Mouse (Mus musculus) hindbrain, postnatal 0 days (tissue): ENCODE measurements around the gene Prc1. TPM values are rescaled to one million over a fixed set of nuclear protein-coding genes. Genes with fewer than 3 reads are reported as not detected.

Source experiments
- ATAC-seq: fragments of 200-750 bp; cut with Nextera tagmentation; 2 replicates; pipeline ENCODE4 v1.8.0; 2017; ENCODE audit warnings: mild to moderate bottlenecking, moderate TSS enrichment, moderate library complexity
- DNase-seq: peaks from one replicate; pipeline ENCODE4 v3.0.0-alpha.2; 2015; ENCODE audit warnings: low spot score
- H3K27ac ChIP-seq: fragments of 300-500 bp; sonication (generic); 2 replicates; pipeline ENCODE4 v1.5.1; 2014; ENCODE audit warnings: mild to moderate bottlenecking
- H3K27me3 ChIP-seq: fragments of 300-500 bp; sonication (generic); 2 replicates; pipeline ENCODE4 v1.6.1; 2014; ENCODE audit warnings: low read length, mixed read lengths; ENCODE audit not compliant: insufficient read depth
- H3K36me3 ChIP-seq: fragments of 300-500 bp; sonication (generic); 2 replicates; pipeline ENCODE4 v1.6.1; 2014; ENCODE audit warnings: low read length, mixed read lengths; ENCODE audit not compliant: insufficient read depth
- H3K4me1 ChIP-seq: fragments of 300-500 bp; sonication (generic); 2 replicates; pipeline ENCODE4 v1.6.1; 2014; ENCODE audit warnings: antibody characterized with exemption, low read length, mixed read lengths; ENCODE audit not compliant: insufficient read depth
- H3K4me2 ChIP-seq: fragments of 300-500 bp; sonication (generic); 2 replicates; pipeline ENCODE4 v1.6.1; 2014; ENCODE audit warnings: low read depth, mild to moderate bottlenecking, low read length, moderate library complexity, mixed read lengths
- H3K4me3 ChIP-seq: fragments of 300-500 bp; sonication (generic); 2 replicates; pipeline ENCODE4 v1.5.1; 2014; ENCODE audit warnings: low read length
- H3K9ac ChIP-seq: fragments of 300-500 bp; sonication (generic); replicated peaks from 2 replicates; pipeline ENCODE4 v1.6.1; 2014; ENCODE audit warnings: mild to moderate bottlenecking, low read length, moderate library complexity, mixed read lengths
- H3K9me3 ChIP-seq: fragments of 300-500 bp; sonication (generic); 2 replicates; pipeline ENCODE4 v1.6.1; 2016; ENCODE audit warnings: low read length, mixed read lengths
- CTCF ChIP-seq: IDR thresholded peaks from 2 replicates; pipeline ENCODE4 v1.5.1; 2016; ENCODE audit warnings: antibody characterized with exemption, control low read depth, low read depth
- WGBS: fragments of 180-500 bp; shearing (Covaris S2); extraction: QIAGEN DNeasy Blood & Tissue Kit; methylation state at CpG from one replicate; pipeline ENCODE4 v1.1.7; 2014; 5-methylcytosine and 5-hydroxymethylcytosine counted together
- polyA plus RNA-seq: library from polyadenylated mRNA; unstranded; fragments of >200 nt; fragmentation: Nextera tagmentation; extraction: Ambion mirVana; gene quantifications from 2 replicates; pipeline ENCODE4 v1.2.1, GENCODE M21; 2015
- total RNA-seq: library from RNA; depleted of rRNA; stranded (reverse); fragments of >200 nt; gene quantifications from 2 replicates; pipeline ENCODE4 v1.2.3, GENCODE M21; 2014

The Prc1 gene
- total and polyA plus RNA-seq, 2 experiments from 2014 or later, result 24.6 to 32.9 TPM

GRCm38 (mm10) chr7:80325292-80325868 lies 31.1 kb downstream of the Prc1 start:
- ATAC-seq, result no peak
- Histone ChIP-seq H3K9me3 (no peaks in the 10 kb centered on the region), H3K27me3 (no peaks in the 10 kb centered on the region), H3K4me2 (no peak overlapping the region), H3K4me1 (peaks cover 7% of the 10 kb centered on the region; the same call in 1 of the 2 replicates), H3K36me3 (peaks cover 52% of the 10 kb centered on the region), H3K9ac (no peak overlapping the region), H3K4me3 (no peak overlapping the region), H3K27ac (peak overlapping the region; percentile 36; the same call in 1 of the 2 replicates)
- DNase-seq, result no peak
- 97% methylated on average over 16 of the region's 16 CpGs for WGBS
- TF ChIP-seq CTCF, result no peak

GRCm38 (mm10) chr7:80326076-80326475 lies 31.8 kb downstream of the Prc1 start:
- Histone ChIP-seq H3K27me3 (no peaks in the 10 kb centered on the region), H3K9me3 (no peaks in the 10 kb centered on the region), H3K4me1 (peaks cover 7% of the 10 kb centered on the region; the same call in 1 of the 2 replicates), H3K27ac (no peak overlapping the region), H3K4me2 (no peak overlapping the region), H3K9ac (no peak overlapping the region), H3K4me3 (no peak overlapping the region), H3K36me3 (peaks cover 59% of the 10 kb centered on the region)
- ATAC-seq (no peak), DNase-seq (no peak)
- 97% methylated on average over 19 of the region's 19 CpGs for WGBS
- TF ChIP-seq CTCF, result no peak

GRCm38 (mm10) chr7:80330278-80330677 lies 36.0 kb downstream of the Prc1 start:
- Histone ChIP-seq H3K9ac (no peak overlapping the region), H3K36me3 (peaks cover 95% of the 10 kb centered on the region), H3K27me3 (no peaks in the 10 kb centered on the region), H3K4me2 (no peak overlapping the region), H3K4me3 (no peak overlapping the region), H3K27ac (no peak overlapping the region), H3K9me3 (no peaks in the 10 kb centered on the region), H3K4me1 (no peaks in the 10 kb centered on the region)
- DNase-seq (no peak), ATAC-seq (no peak)
- no peak for TF ChIP-seq CTCF
- WGBS, result 71% methylated on average over 8 of the region's 8 CpGs

GRCm38 (mm10) chr7:80331433-80331832 lies 37.2 kb downstream of the Prc1 start:
- Histone ChIP-seq H3K27me3 (no peaks in the 10 kb centered on the region), H3K4me3 (no peak overlapping the region), H3K27ac (no peak overlapping the region), H3K9ac (no peak overlapping the region), H3K9me3 (no peaks in the 10 kb centered on the region), H3K36me3 (peaks cover 91% of the 10 kb centered on the region), H3K4me2 (no peak overlapping the region), H3K4me1 (no peaks in the 10 kb centered on the region)
- 91% methylated on average over 19 of the region's 19 CpGs for WGBS
- TF ChIP-seq CTCF, result no peak
- ATAC-seq (no peak), DNase-seq (no peak)

GRCm38 (mm10) chr7:80334848-80335247 lies 40.6 kb downstream of the Prc1 start:
- H3K9ac ChIP-seq, result no peak overlapping the region
- H3K27me3 ChIP-seq, result no peaks in the 10 kb centered on the region
- H3K4me2 ChIP-seq, result no peak overlapping the region
- no peaks in the 10 kb centered on the region for H3K4me1 ChIP-seq
- peaks cover 68% of the 10 kb centered on the region for H3K36me3 ChIP-seq
- no peak for TF ChIP-seq CTCF
- no peak overlapping the region for H3K27ac ChIP-seq
- no peak overlapping the region for H3K4me3 ChIP-seq
- WGBS, result 93% methylated on average over 4 of the region's 4 CpGs
- ATAC-seq (no peak), DNase-seq (no peak)
- no peaks in the 10 kb centered on the region for H3K9me3 ChIP-seq

GRCm38 (mm10) chr7:80336932-80337331 lies 42.7 kb downstream of the Prc1 start:
- no peak for TF ChIP-seq CTCF
- no peak overlapping the region for H3K4me3 ChIP-seq
- H3K9me3 ChIP-seq, result no peaks in the 10 kb centered on the region
- no peak for DNase-seq
- H3K4me1 ChIP-seq, result no peaks in the 10 kb centered on the region
- no peak overlapping the region for H3K9ac ChIP-seq
- H3K4me2 ChIP-seq, result no peak overlapping the region
- 89% methylated on average over 3 of the region's 3 CpGs for WGBS
- ATAC-seq, result no peak
- H3K27me3 ChIP-seq, result no peaks in the 10 kb centered on the region
- H3K27ac ChIP-seq, result no peak overlapping the region
- H3K36me3 ChIP-seq, result peaks cover 47% of the 10 kb centered on the region

GRCm38 (mm10) chr7:80339371-80339770 lies 45.1 kb downstream of the Prc1 start:
- DNase-seq (peak; percentile 61), ATAC-seq (no peak)
- peaks cover 25% of the 10 kb centered on the region; the same call in 1 of the 2 replicates for H3K36me3 ChIP-seq
- TF ChIP-seq CTCF, result no peak
- H3K9ac ChIP-seq, result peak overlapping the region; percentile 70
- H3K27ac ChIP-seq, result peak overlapping the region; percentile 80
- H3K27me3 ChIP-seq, result no peaks in the 10 kb centered on the region
- H3K4me2 ChIP-seq, result peak overlapping the region; percentile 81
- H3K9me3 ChIP-seq, result no peaks in the 10 kb centered on the region
- H3K4me3 ChIP-seq, result peak overlapping the region; percentile 50
- 5% methylated on average over 17 of the region's 17 CpGs for WGBS
- peaks cover 6% of the 10 kb centered on the region; the same call in 1 of the 2 replicates for H3K4me1 ChIP-seq
